Mouse (Mus musculus) kidney, adult 2 months (tissue): ENCODE results near the gene Nisch. TPM values are rescaled to one million over a fixed set of nuclear protein-coding genes. Genes with fewer than 3 reads are reported as not detected.

ENCODE experiments used
- DNase-seq: peaks from one replicate; pipeline ENCODE4 v3.0.0; 2021
- H3K27ac ChIP-seq: fragments of 200-500 bp; 2 replicates; pipeline ENCODE4 v1.5.1; 2012; ENCODE audit warnings: low read depth, low read length, control low read depth, inconsistent platforms; ENCODE audit not compliant: insufficient read depth
- H3K27me3 ChIP-seq: fragments of 200-500 bp; replicated peaks from 2 replicates; pipeline ENCODE4 v1.6.1; 2012; ENCODE audit warnings: mild to moderate bottlenecking, moderate library complexity, low read length, inconsistent platforms; ENCODE audit not compliant: control insufficient read depth, insufficient read depth
- H3K36me3 ChIP-seq: fragments of 200-500 bp; 2 replicates; pipeline ENCODE4 v1.6.1; 2012; ENCODE audit warnings: mild to moderate bottlenecking, moderate library complexity, low read length, inconsistent platforms; ENCODE audit not compliant: control insufficient read depth, insufficient read depth
- H3K4me1 ChIP-seq: fragments of 200-500 bp; 2 replicates; pipeline ENCODE4 v1.6.1; 2011; ENCODE audit warnings: low read length; ENCODE audit not compliant: control insufficient read depth, insufficient read depth
- H3K4me3 ChIP-seq: fragments of 200-500 bp; 2 replicates; pipeline ENCODE4 v1.5.1; 2011; ENCODE audit warnings: mild to moderate bottlenecking, low read depth, low read length, control low read depth; ENCODE audit not compliant: insufficient read depth
- CTCF ChIP-seq: fragments of 200-500 bp; conservative IDR thresholded peaks from 2 replicates; pipeline ENCODE4 v1.5.1; 2011; ENCODE audit warnings: low read depth, mild to moderate bottlenecking, control low read depth, low read length, moderate library complexity, mixed read lengths; ENCODE audit not compliant: insufficient read depth, insufficient read length
- POLR2A ChIP-seq: fragments of 200-500 bp; IDR thresholded peaks from one replicate; pipeline ENCODE4 v1.6.1; 2011; ENCODE audit warnings: low read depth, low read length, control low read depth
- WGBS: fragments of 180-500 bp; shearing (Covaris S2); methylation state at CpG from one replicate; pipeline ENCODE4 v1.1.7; 2018; 5-methylcytosine and 5-hydroxymethylcytosine counted together
- polyA plus RNA-seq: library from polyadenylated mRNA; depleted of rRNA; stranded (reverse); fragments of >200 nt; gene quantifications from 2 replicates; pipeline ENCODE4 v1.2.3, GENCODE M21; 2012

The Nisch gene
- polyA plus RNA-seq, 1 experiment, result 244 TPM

DNA sequence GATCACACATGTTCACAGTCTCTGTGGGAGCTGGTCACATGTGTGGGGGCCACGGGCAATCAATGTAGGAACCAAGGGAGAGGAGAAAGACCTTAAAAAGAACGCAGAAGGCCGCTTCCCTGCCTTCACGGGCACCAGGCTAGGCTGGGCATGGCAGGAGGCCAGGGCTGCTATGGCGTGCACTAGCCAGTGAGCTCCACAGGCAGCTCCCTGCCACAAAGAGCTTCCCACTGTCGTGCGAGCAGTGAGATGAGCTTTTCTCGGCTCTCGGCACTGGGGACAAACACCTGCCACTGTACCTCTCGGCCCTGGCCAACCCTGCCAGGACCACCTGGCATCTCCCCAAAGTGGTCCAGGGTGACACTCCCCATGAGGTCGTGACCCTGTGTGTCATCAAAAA lies 45.4 kb downstream of the Nisch start:
- TF ChIP-seq CTCF (no peak), POLR2A (no peak)
- Histone ChIP-seq H3K4me3 (no peak overlapping the region), H3K27me3 (no peaks in the 10 kb centered on the region), H3K27ac (no peak overlapping the region), H3K36me3 (peaks cover 8% of the 10 kb centered on the region), H3K4me1 (no peaks in the 10 kb centered on the region; the same call in 1 of the 2 replicates)
- DNase-seq, result no peak
- WGBS, result 87% methylated on average over 11 of the region's 11 CpGs

DNA sequence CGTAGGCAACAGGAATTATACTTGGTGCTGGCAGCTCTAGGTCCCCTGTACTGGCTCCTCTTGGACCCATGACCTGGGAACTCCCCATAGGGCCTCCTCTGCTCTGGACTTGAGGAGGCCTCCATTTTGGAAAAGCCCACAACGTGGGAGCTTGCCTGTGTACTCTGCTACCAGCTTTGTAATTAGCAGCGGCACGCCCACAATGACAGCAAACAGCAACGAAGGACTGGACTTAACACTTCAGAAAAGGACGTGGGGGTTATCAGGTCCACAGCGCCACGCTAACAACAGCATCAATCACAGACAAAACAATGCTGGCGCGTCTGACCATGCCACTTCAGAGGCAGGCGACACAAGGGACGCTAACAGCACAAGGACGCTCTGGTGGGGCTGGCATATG lies 45.8 kb downstream of the Nisch start:
- no peak overlapping the region for H3K4me3 ChIP-seq
- 78% methylated on average over 13 of the region's 13 CpGs for WGBS
- H3K36me3 ChIP-seq, result peaks cover 8% of the 10 kb centered on the region
- H3K27me3 ChIP-seq, result no peaks in the 10 kb centered on the region
- no peaks in the 10 kb centered on the region; the same call in none of the 2 replicates for H3K4me1 ChIP-seq
- DNase-seq, result no peak
- TF ChIP-seq POLR2A (no peak), CTCF (no peak)
- no peak overlapping the region for H3K27ac ChIP-seq

DNA sequence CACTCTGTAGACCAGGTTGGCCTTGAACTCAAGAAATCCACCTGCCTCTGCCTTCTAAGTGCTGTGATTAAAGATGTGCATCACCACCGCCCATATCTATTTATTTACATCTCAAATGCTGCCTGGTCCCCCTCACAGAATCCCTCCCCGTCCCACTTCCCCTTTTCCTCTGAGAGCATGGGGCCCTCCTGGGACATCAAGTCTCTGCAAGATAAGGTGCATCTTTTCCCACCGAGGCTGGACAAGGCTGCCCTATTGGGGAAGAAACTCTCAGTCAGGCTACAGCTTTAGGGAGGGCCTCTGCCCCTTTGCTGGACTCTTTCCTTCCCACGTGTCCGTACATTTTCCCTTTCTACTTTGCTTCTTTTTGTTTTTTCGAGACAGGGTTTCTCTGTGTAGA lies 47.2 kb downstream of the Nisch start:
- DNase-seq, result no peak
- Histone ChIP-seq H3K27me3 (no peaks in the 10 kb centered on the region), H3K4me1 (peaks cover 2% of the 10 kb centered on the region), H3K36me3 (peaks cover 7% of the 10 kb centered on the region), H3K27ac (no peak overlapping the region), H3K4me3 (no peak overlapping the region)
- TF ChIP-seq POLR2A (no peak), CTCF (no peak)
- WGBS, result 81% methylated on average over 6 of the region's 6 CpGs

DNA sequence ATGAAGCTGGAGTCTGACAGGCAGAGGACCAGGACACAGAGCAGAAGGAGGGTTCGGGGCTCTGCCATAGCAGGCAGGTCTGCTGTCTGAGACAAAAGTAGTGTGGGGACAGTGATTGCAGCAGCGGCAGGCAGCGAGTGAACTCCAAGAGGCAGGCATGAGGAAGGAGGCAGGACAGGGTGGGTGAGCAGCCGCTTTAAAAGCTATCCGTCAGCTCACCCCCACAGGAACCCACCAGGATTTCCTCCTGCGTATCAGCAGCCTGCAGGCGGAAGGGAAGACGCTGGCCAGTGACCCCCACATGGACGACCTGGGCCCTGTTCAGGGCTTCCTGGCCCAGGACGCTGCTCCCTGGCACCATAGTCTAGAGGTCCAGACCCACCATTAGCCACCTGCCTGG lies 48.3 kb downstream of the Nisch start, which contains the start of gene Stab1:
Gene Stab1, minus strand, starts transcription at position 217 of the 400 bp plus-strand sequence.
- peak within 1 kb of the TSS; percentile 68 for H3K27ac ChIP-seq
- WGBS, result 45% methylated on average over 10 of the region's 10 CpGs
- TF ChIP-seq POLR2A (peak; percentile 29), CTCF (no peak)
- H3K4me1 ChIP-seq, result peaks cover 2% of the 10 kb centered on the region
- peak; percentile 77 for DNase-seq
- peaks cover 6% of the 10 kb centered on the region for H3K36me3 ChIP-seq
- H3K27me3 ChIP-seq, result no peaks in the 10 kb centered on the region
- peak within 1 kb of the TSS; percentile 62 for H3K4me3 ChIP-seq

DNA sequence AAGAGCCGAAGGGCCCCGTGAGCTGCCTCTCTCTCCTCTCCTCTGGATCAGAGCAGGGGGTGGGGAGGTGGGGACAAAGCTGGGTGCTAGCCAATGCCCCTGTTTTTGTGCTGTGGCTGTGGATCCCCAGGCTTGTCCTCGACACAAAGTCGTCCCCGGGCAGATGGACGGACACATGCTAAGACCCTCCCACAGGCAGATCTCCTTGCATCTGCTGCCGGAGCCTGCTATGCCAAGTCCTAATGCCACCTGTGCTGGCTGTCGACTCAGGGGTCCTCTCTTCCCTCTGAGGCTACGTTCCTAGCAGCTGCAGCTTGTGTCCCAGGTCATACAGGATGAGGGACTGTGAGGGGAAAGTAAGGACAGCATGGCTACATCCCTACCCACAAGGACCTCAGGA lies 49.9 kb downstream of the Nisch start:
- H3K4me3 ChIP-seq, result peak overlapping the region; percentile 62; the same call in 1 of the 2 replicates
- peaks cover 2% of the 10 kb centered on the region for H3K4me1 ChIP-seq
- WGBS, result 47% methylated on average over 9 of the region's 9 CpGs
- DNase-seq, result no peak
- no peaks in the 10 kb centered on the region for H3K27me3 ChIP-seq
- TF ChIP-seq POLR2A, result no peak
- TF ChIP-seq CTCF, result no peak
- peaks cover 4% of the 10 kb centered on the region for H3K36me3 ChIP-seq
- H3K27ac ChIP-seq, result no peak overlapping the region; the same call in 1 of the 2 replicates

DNA sequence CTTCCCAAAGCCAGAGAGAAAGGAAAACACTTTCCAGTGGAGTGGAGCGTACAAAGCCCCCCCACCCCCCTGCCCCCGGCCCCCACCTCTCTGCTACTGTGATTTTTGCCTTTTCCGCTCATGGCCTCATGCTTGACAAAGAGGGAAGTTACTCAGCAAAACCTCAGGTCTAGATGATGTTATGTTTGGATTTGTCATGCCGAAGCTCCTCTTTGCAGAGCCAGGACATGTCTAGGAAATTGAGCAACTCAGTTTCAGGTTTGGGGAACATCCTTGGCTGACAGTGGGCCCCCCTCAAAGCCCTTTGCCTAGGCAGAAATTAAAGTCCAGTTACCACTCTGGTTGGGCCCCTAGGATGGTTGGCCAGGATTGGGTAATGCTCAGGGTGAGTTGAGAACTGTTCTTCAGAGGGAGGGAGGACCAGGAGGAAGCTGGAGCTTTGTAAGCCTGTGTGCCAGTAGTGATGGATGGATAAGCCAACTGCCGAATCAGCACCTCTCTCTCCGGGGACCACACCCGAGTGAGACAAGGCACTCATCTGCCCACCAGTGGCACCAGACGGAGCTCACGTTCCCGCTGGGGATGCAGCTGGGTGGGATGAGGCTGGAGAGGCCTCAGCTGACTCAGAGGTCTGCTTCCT lies 50.6 kb downstream of the Nisch start:
- Histone ChIP-seq H3K36me3 (no peaks in the 10 kb centered on the region), H3K4me3 (peak overlapping the region; percentile 62; the same call in 1 of the 2 replicates), H3K4me1 (peaks cover 2% of the 10 kb centered on the region), H3K27ac (peak overlapping the region; percentile 27; the same call in 1 of the 2 replicates), H3K27me3 (no peaks in the 10 kb centered on the region)
- DNase-seq, result peak; percentile 37
- 58% methylated on average over 10 of the region's 10 CpGs for WGBS
- TF ChIP-seq POLR2A, result no peak
- no peak for TF ChIP-seq CTCF

DNA sequence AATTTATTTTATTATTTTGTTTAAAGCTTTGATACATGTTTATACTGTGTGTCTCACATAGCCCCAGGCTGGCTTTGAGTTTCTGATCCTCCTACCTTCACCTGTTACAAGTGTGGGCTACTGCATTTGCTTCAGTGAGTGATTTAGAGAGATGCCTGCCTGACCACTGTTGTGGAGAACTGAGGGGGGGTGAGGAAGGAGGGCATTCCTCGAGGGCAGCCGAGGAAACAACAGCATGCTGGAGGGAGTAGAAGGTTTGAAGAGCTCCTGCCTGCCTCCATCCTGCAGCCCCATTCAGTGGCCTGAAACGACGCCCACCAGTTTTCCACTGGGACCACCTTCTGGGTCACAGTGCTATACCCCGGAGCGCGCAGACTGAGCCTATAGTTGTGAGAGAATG lies 51.3 kb downstream of the Nisch start:
- Histone ChIP-seq H3K4me1 (peaks cover 2% of the 10 kb centered on the region), H3K4me3 (no peak overlapping the region), H3K36me3 (no peaks in the 10 kb centered on the region), H3K27ac (no peak overlapping the region), H3K27me3 (no peaks in the 10 kb centered on the region)
- WGBS, result 37% methylated on average over 7 of the region's 7 CpGs
- no peak for TF ChIP-seq CTCF
- no peak for TF ChIP-seq POLR2A
- no peak for DNase-seq
